Mouse (Mus musculus): ENCODE data around the gene Ccni.

- no peak for TF ChIP-seq CTCF (IDR thresholded peaks at IDR 0.05; ENCODE audit: low read depth)
- TF ChIP-seq EP300 (optimal IDR thresholded peaks at IDR 0.05), result no peak
Observed at GRCm38 (mm10) chr5:93151985-93152384, 54.3 kb downstream of the Ccni start.

All from stomach, postnatal 0 days (tissue).